Mouse (Mus musculus) embryonic facial prominence, embryonic 15.5 days (tissue): Measurements from ENCODE around the gene Col5a1. TPM values are rescaled to one million over a fixed set of nuclear protein-coding genes. Genes with fewer than 3 reads are reported as not detected.

Experiments
- ATAC-seq: fragments of 200-750 bp; cut with Nextera tagmentation; 2 replicates; pipeline ENCODE4 v1.8.0; 2017; ENCODE audit warnings: low read depth, moderate TSS enrichment; ENCODE audit not compliant: insufficient number of reproducible peaks, low FRiP score, low TSS enrichment
- H3K27ac ChIP-seq: fragments of 300-500 bp; sonication (generic); replicated peaks from 2 replicates; pipeline ENCODE4 v1.5.1; 2015; ENCODE audit warnings: mild to moderate bottlenecking, inconsistent platforms
- H3K27me3 ChIP-seq: fragments of 300-500 bp; sonication (generic); 2 replicates; pipeline ENCODE4 v1.6.1; 2015; ENCODE audit warnings: inconsistent platforms
- H3K36me3 ChIP-seq: fragments of 300-500 bp; sonication (generic); 2 replicates; pipeline ENCODE4 v1.6.1; 2015; ENCODE audit warnings: mild to moderate bottlenecking, inconsistent platforms
- H3K4me1 ChIP-seq: fragments of 300-500 bp; sonication (generic); 2 replicates; pipeline ENCODE4 v1.6.1; 2015; ENCODE audit warnings: inconsistent platforms
- H3K4me2 ChIP-seq: fragments of 300-500 bp; sonication (generic); replicated peaks from 2 replicates; pipeline ENCODE4 v1.6.1; 2015; ENCODE audit warnings: mild to moderate bottlenecking, inconsistent platforms
- H3K4me3 ChIP-seq: fragments of 300-500 bp; sonication (generic); replicated peaks from 2 replicates; pipeline ENCODE4 v1.5.1; 2015; ENCODE audit warnings: mild to moderate bottlenecking, inconsistent platforms
- H3K9ac ChIP-seq: fragments of 300-500 bp; sonication (generic); 2 replicates; pipeline ENCODE4 v1.6.1; 2015; ENCODE audit warnings: inconsistent platforms
- H3K9me3 ChIP-seq: fragments of 300-500 bp; sonication (generic); replicated peaks from 2 replicates; pipeline ENCODE4 v1.6.1; 2016; ENCODE audit warnings: inconsistent platforms
- WGBS: fragments of 180-500 bp; shearing (Covaris S2); methylation state at CpG from one replicate; pipeline ENCODE4 v1.1.7; 2015; 5-methylcytosine and 5-hydroxymethylcytosine counted together
- polyA plus RNA-seq: library from polyadenylated mRNA; unstranded; fragments of >200 nt; fragmentation: Nextera tagmentation; extraction: Ambion mirVana; gene quantifications from 2 replicates; pipeline ENCODE4 v1.2.1, GENCODE M21; 2015

Gene Col5a1
- 217 and 242 TPM in 2 replicates for polyA plus RNA-seq

DNA sequence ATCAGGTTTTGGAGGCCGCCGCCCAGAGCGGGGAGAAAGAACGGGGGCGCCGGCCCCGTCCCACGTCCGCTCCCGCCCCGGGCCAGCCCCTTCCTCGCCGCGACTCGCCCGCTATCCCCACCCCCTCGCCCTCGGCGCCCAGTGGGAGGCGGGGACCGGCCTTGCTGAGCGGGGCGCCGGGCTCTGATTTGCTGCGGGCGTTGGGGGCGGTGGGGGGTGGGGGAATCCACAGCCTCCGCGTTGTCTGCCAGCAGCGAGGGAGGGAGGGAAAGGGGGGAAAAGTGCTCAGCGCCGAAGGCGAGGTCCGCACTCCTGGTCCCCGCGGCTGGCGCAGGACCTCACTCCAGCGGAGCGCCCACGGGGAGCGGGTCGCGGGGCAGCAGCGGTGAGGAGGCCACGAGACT is at the start of gene Col5a1:
Col5a1 (plus strand) TSS at position 278 of the 404 bp plus-strand sequence.
- peak; percentile 93 for ATAC-seq
- H3K36me3 ChIP-seq: no peaks in the 10 kb centered on the region; the same call in 1 of the 2 replicates
- H3K9ac ChIP-seq: peak within 1 kb of the TSS; percentile 78
- peak within 1 kb of the TSS; percentile 98 for H3K27ac ChIP-seq
- peaks cover 67% of the 10 kb centered on the region for H3K4me1 ChIP-seq
- WGBS: under 1% methylated on average over 44 of the region's 45 CpGs
- H3K27me3 ChIP-seq: no peaks in the 10 kb centered on the region
- H3K9me3 ChIP-seq: no peaks in the 10 kb centered on the region
- H3K4me2 ChIP-seq: peak within 1 kb of the TSS; percentile 84
- H3K4me3 ChIP-seq: peak within 1 kb of the TSS; percentile 86

DNA sequence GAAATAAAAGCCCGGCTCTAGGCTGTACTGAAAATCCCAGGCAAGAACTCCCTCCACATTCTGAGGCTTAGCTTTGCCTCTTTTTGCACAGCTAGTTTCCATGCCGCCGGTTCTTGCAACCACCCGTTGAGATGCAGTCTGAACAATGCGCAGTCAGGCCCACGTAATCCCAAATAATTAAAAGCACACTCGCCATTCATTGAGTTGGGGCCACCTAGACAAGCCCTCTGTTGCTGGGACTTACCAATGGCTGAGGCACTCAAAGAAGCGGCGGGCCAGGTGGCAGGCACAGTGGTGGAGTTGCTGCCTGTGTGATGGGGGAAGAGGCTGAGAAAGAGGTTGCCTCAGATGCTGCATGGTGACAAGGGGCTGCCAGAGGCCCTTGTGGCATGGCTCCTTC is 48.1 kb upstream of the Col5a1 start:
- Histone ChIP-seq H3K4me1 (peaks cover 47% of the 10 kb centered on the region), H3K9ac (no peak overlapping the region), H3K4me2 (no peak overlapping the region), H3K27me3 (no peaks in the 10 kb centered on the region), H3K9me3 (no peaks in the 10 kb centered on the region), H3K36me3 (no peaks in the 10 kb centered on the region), H3K4me3 (no peak overlapping the region), H3K27ac (peak overlapping the region; percentile 61; the same call in 1 of the 2 replicates)
- 58% methylated on average over 9 of the region's 9 CpGs for WGBS
- ATAC-seq: no peak

DNA sequence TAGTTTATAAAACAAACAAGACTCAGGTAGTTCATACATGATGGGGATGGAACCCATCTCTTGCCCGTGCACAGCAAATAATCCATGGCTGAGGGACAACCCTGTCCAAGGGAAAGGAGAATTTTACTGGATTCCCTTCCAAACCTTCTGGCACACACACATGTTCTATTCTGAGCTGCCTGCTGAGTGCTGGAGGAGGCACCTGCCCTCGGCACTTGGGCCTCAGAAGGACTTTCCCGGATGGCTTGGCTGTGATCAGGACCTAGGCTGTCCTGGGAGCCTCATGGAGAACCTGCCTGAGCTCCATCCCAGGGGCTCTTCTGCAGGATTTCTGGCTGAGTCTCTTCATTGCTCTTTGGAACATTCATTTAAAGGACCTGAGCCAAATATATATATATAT is 45.3 kb upstream of the Col5a1 start:
- ATAC-seq: no peak
- 52% methylated on average over 3 of the region's 3 CpGs for WGBS
- Histone ChIP-seq H3K4me1 (peaks cover 26% of the 10 kb centered on the region), H3K9me3 (no peaks in the 10 kb centered on the region), H3K4me2 (no peak overlapping the region), H3K36me3 (no peaks in the 10 kb centered on the region), H3K9ac (no peak overlapping the region), H3K27me3 (no peaks in the 10 kb centered on the region), H3K4me3 (no peak overlapping the region), H3K27ac (no peak overlapping the region; the same call in 1 of the 2 replicates)

DNA sequence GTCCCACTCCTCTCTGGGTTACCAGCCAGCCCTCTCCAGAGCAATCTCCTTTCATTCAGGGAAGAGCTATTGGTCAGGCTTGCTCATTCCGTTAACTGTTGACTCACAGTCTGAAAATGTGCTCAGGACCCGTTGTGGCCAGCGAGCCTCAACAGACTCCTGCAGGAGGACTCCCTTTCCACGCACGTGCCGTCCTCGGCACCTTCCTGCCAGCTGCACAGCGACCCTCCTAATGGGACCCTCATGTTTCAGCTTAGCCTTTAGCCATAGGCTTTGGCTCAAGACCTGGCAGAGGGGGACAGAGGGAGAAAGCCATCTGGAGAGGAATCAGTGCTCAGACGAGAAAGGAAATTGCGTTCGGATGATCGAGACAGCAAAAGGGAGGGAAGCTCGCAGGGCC is 43.3 kb upstream of the Col5a1 start:
- H3K9ac ChIP-seq: no peak overlapping the region
- no peak overlapping the region for H3K4me2 ChIP-seq
- H3K27ac ChIP-seq: no peak overlapping the region; the same call in 1 of the 2 replicates
- H3K4me1 ChIP-seq: peaks cover 29% of the 10 kb centered on the region
- H3K9me3 ChIP-seq: no peaks in the 10 kb centered on the region
- no peaks in the 10 kb centered on the region for H3K36me3 ChIP-seq
- no peaks in the 10 kb centered on the region for H3K27me3 ChIP-seq
- WGBS: 50% methylated on average over 13 of the region's 13 CpGs
- no peak overlapping the region for H3K4me3 ChIP-seq
- no peak for ATAC-seq

DNA sequence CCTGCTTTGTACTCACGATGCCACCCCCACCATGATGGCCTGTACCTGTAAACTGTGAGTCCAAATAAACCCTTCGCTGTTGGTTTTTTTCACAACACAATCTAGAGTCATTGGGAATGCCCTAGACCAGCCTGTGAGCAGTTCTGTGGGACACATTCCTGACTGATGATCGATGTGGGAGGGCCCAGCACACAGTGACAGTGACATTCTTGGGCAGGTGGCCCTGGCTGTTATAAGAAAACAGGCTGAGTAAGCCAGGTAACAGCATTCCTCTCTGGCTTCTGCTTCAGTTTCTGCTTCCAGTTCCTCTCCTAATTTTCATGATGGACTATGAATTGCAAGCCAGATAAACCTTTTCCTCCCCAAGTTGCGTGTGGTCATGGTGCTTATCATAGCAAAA is 41.3 kb upstream of the Col5a1 start:
- H3K36me3 ChIP-seq: no peaks in the 10 kb centered on the region
- no peaks in the 10 kb centered on the region for H3K27me3 ChIP-seq
- H3K4me3 ChIP-seq: no peak overlapping the region
- H3K9me3 ChIP-seq: no peaks in the 10 kb centered on the region
- peaks cover 34% of the 10 kb centered on the region for H3K4me1 ChIP-seq
- H3K9ac ChIP-seq: no peak overlapping the region
- H3K4me2 ChIP-seq: no peak overlapping the region
- no peak overlapping the region; the same call in 1 of the 2 replicates for H3K27ac ChIP-seq
- no peak for ATAC-seq
- 82% methylated on average over 4 of the region's 4 CpGs for WGBS

DNA sequence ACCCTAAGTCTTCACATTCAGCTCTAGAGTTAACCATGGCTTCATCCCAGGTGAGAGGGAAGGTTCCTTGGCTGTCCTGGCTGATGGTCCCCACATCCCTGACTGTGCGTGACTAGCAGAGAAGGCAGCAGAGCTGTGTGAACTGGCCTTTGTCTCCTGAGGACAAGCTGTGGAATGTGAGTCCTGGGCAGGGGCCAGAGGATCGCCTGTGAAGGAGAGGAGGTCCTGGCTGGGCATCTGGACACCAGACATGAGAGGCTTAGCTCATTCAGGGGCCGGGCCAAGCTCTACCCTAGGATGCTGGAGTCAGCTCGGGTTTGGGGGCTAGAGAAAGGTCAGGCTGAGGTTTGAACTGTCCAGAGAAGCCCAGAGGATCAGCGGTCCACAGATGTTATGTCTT is 39.2 kb upstream of the Col5a1 start:
- Histone ChIP-seq H3K36me3 (no peaks in the 10 kb centered on the region), H3K27me3 (no peaks in the 10 kb centered on the region), H3K4me3 (no peak overlapping the region), H3K4me1 (peaks cover 28% of the 10 kb centered on the region), H3K9ac (no peak overlapping the region), H3K9me3 (no peaks in the 10 kb centered on the region), H3K27ac (peak overlapping the region; percentile 84), H3K4me2 (no peak overlapping the region)
- ATAC-seq: no peak
- WGBS: 42% methylated on average over 5 of the region's 5 CpGs

- Histone ChIP-seq H3K27me3 (no peaks in the 10 kb centered on the region), H3K4me3 (no peak overlapping the region), H3K4me1 (peaks cover 24% of the 10 kb centered on the region), H3K9me3 (no peaks in the 10 kb centered on the region), H3K27ac (peak overlapping the region; percentile 84), H3K36me3 (no peaks in the 10 kb centered on the region), H3K9ac (no peak overlapping the region), H3K4me2 (peak overlapping the region; percentile 12; the same call in 1 of the 2 replicates)
- WGBS: 57% methylated on average over 7 of the region's 7 CpGs
- no peak for ATAC-seq
Measured at GRCm38 (mm10) chr2:27847851-27848435, 38.3 kb upstream of the Col5a1 start.

GRCm38 (mm10) chr2:27848466-27848865 is 37.8 kb upstream of the Col5a1 start:
- no peak overlapping the region for H3K9ac ChIP-seq
- H3K9me3 ChIP-seq: no peaks in the 10 kb centered on the region
- H3K4me1 ChIP-seq: peaks cover 23% of the 10 kb centered on the region
- no peak overlapping the region for H3K4me3 ChIP-seq
- no peaks in the 10 kb centered on the region for H3K36me3 ChIP-seq
- 18% methylated on average over 5 of the region's 5 CpGs for WGBS
- H3K27ac ChIP-seq: peak overlapping the region; percentile 84
- peak overlapping the region; percentile 12; the same call in 1 of the 2 replicates for H3K4me2 ChIP-seq
- peak; percentile 78 for ATAC-seq
- no peaks in the 10 kb centered on the region for H3K27me3 ChIP-seq

DNA sequence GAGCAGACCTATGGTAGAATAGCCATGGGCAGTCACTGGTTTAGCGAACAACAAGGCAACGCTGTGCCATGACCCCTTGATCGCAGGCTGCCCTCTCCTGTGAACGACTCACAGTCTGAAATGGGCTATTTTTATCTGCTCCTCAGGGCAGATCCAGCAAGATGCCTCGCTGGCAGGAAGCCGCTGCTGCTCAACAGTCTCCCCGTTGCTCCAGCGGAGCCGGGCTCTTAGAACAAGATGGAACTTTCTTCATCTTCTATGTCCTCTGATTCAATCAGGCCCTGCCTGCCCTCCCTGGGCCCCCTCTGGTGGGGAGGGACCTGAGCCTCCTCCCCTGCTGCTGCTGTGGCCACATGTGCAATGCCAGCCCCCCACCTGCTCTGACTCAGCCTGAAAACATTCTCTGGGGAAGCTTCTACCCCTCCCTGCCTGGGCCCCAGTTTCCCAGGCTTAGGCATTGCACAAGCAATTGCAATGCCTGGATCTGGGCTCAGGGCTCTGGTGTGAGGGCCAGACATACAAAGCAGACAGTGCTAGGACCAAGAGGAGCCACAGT is 27.8 kb upstream of the Col5a1 start:
- no peak overlapping the region for H3K9ac ChIP-seq
- peak overlapping the region; percentile 85 for H3K27ac ChIP-seq
- H3K4me2 ChIP-seq: peak overlapping the region; percentile 12
- H3K27me3 ChIP-seq: no peaks in the 10 kb centered on the region
- H3K36me3 ChIP-seq: no peaks in the 10 kb centered on the region
- peak; percentile 77 for ATAC-seq
- peaks cover 47% of the 10 kb centered on the region for H3K4me1 ChIP-seq
- H3K4me3 ChIP-seq: no peak overlapping the region
- H3K9me3 ChIP-seq: no peaks in the 10 kb centered on the region
- 9% methylated on average over 9 of the region's 9 CpGs for WGBS

DNA sequence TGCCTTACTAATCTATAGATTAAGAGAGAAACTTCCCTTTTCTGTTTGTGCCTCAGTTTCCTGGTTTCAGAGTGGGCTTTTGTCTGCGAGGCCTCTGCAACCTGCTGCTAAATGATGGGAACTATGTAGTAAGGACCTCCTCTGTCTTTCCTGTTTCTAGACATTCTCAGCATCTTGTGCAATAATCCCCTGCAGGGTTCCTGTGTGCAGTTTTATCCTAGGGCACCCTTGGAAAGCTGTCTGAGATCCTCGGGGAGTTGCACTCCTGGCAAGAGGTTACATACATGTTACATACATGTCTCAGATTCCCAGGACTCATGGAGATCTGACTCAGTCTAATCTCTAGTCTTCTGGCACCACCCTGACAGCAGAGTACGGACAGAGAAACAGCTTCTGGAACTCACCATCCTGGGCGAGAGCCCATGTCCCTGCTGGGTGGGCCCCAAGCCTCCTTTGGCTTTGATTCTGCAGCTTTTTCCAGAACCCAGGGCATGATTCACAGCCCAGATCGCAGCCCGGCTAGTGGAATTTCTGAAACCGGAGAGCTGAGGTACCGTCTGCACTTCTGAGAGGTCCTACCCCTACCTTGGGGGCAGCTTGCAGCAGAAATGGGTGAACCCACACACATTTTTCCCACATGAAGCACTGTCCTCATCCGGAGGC is 24.5 kb upstream of the Col5a1 start:
- peaks cover 62% of the 10 kb centered on the region for H3K4me1 ChIP-seq
- H3K4me3 ChIP-seq: no peak overlapping the region
- 50% methylated on average over 9 of the region's 9 CpGs for WGBS
- ATAC-seq: no peak
- no peak overlapping the region for H3K4me2 ChIP-seq
- no peaks in the 10 kb centered on the region for H3K9me3 ChIP-seq
- no peak overlapping the region for H3K9ac ChIP-seq
- no peaks in the 10 kb centered on the region for H3K36me3 ChIP-seq
- H3K27me3 ChIP-seq: no peaks in the 10 kb centered on the region
- H3K27ac ChIP-seq: peak overlapping the region; percentile 31; the same call in 1 of the 2 replicates

DNA sequence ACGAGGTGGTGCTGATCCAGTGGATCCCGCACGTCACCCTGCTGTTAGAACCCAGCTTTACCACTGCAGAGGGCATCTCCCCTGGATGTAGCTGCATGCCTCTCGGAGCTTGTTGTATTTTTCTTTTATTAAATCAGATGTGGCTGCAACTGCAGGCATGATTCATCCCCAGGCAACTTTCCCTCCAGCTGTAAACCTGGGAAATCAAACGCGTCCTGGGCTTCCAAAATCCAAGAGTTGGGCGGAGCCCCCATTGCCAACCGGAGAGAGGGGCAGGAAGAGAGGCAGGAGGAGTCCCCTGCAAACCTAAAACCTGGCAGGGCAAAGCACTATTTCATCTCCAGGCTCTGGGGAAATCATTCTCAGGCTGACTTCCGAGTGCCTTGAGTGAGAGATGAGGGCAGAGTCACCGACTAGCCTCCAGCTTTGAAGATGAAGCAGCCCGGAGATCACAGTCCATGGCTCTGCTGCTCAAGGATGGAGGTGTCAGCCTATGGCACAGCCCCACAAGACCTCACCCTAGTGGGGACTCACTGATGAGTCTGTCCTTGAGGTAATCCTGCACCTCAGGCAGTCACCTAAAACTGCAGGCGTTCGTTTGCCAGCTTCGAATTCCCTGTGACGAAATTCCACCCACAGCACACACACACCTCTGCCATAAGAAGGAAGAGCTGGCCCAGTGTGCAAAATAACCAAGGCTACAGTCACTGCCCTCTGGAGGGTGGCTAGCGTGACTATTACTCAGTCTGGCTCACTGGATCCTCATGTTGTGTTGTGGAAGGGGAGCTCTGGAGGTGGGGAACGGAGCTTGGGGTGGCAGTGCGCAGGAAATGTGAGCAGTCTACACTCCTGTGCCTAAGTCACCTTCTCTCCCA is 21.5 kb upstream of the Col5a1 start:
- no peaks in the 10 kb centered on the region for H3K27me3 ChIP-seq
- H3K4me3 ChIP-seq: no peak overlapping the region
- H3K4me1 ChIP-seq: peaks cover 32% of the 10 kb centered on the region
- ATAC-seq: no peak
- no peaks in the 10 kb centered on the region for H3K36me3 ChIP-seq
- no peaks in the 10 kb centered on the region for H3K9me3 ChIP-seq
- no peak overlapping the region for H3K9ac ChIP-seq
- no peak overlapping the region for H3K4me2 ChIP-seq
- WGBS: 50% methylated on average over 18 of the region's 18 CpGs
- peak overlapping the region; percentile 39; the same call in 1 of the 2 replicates for H3K27ac ChIP-seq
